ENCODE assay signal across 9 mouse cellular contexts in genomic region chr3:21633600-21634221, GRCm38 (mm10).
DNase-seq lines count a peak whose midpoint lies in the region; ATAC-seq and TF ChIP-seq lines count a peak whose summit lies in the region.
"Had no signal": no experiment of that assay in that cellular context is flagged by ENCODE, and none has a peak within 500 bp of the region (broad histone marks: within the 10 kb centered on the region; RNA-seq: fewer than 3 reads in every experiment).

No protein-coding gene starts in this region.

- H3K27ac ChIP-seq in forebrain, embryonic 13.5 days, result no peak overlapping the region
- H3K27ac ChIP-seq in forebrain, embryonic 10.5 days, result no peak overlapping the region
- H3K27ac ChIP-seq in lung, embryonic 14.5 days (ENCODE audit: low read depth), result peak overlapping the region; percentile 74
- H3K27ac ChIP-seq in stomach, embryonic 15.5 days, result peak overlapping the region; percentile 82
- H3K27ac ChIP-seq: embryonic facial prominence, embryonic 13.5 days had no signal

- ATAC-seq in forebrain, embryonic 13.5 days, result peak; percentile 90
- ATAC-seq in lung, embryonic 14.5 days (ENCODE audit: insufficient read depth), result peak; percentile 96
- ATAC-seq in stomach, embryonic 15.5 days (ENCODE audit: insufficient read depth, low FRiP score, low read depth), result peak; percentile 73

- no peak overlapping the region for H3K9ac ChIP-seq in forebrain, embryonic 13.5 days
- H3K9ac ChIP-seq in lung, embryonic 14.5 days, result no peak overlapping the region
- H3K9ac ChIP-seq in stomach, embryonic 15.5 days, result no peak overlapping the region
- H3K9ac ChIP-seq: embryonic facial prominence, embryonic 13.5 days had no signal

- WGBS in forebrain, embryonic 13.5 days, result 36% methylated on average over 1 of the region's 1 CpGs
- WGBS in forebrain, embryonic 10.5 days, result 56% methylated on average over 1 of the region's 1 CpGs
- 2% methylated on average over 1 of the region's 1 CpGs for WGBS in lung, embryonic 14.5 days
- WGBS in stomach, embryonic 15.5 days, result 14% methylated on average over 1 of the region's 1 CpGs

- no peak for DNase-seq in forebrain, embryonic 10.5 days (ENCODE audit: extremely low spot score, low spot score)
- peak; percentile 27 to 40 for DNase-seq in spleen, postnatal 36 days (ENCODE audit: low spot score in 2 of 2)
- no peak for DNase-seq in spleen, adult 18-20 months
- DNase-seq in lung, embryonic 14.5 days, result peak; percentile 87
- no peak for DNase-seq in testis, postnatal 14 days (ENCODE audit: low spot score)
- no peak for DNase-seq in MN1 (ENCODE audit: low spot score)

- no peak overlapping the region for H3K4me2 ChIP-seq in forebrain, embryonic 13.5 days
- H3K4me2 ChIP-seq in lung, embryonic 14.5 days, result no peak overlapping the region
- no peak overlapping the region for H3K4me2 ChIP-seq in stomach, embryonic 15.5 days
- H3K4me2 ChIP-seq: embryonic facial prominence, embryonic 13.5 days had no signal

- TF ChIP-seq CTCF in lung, embryonic 14.5 days (IDR thresholded peaks at IDR 0.05; ENCODE audit: low read depth), result no peak

- H3K4me1 ChIP-seq in forebrain, embryonic 13.5 days, result peaks cover 8% of the 10 kb centered on the region
- peaks cover 5% of the 10 kb centered on the region for H3K4me1 ChIP-seq in forebrain, embryonic 10.5 days
- no peaks in the 10 kb centered on the region for H3K4me1 ChIP-seq in lung, embryonic 14.5 days (ENCODE audit: insufficient read depth)
- peaks cover 9% of the 10 kb centered on the region for H3K4me1 ChIP-seq in stomach, embryonic 15.5 days

- H3K27me3 ChIP-seq in forebrain, embryonic 13.5 days, result no peaks in the 10 kb centered on the region
- H3K27me3 ChIP-seq in forebrain, embryonic 10.5 days (ENCODE audit: poor library complexity, severe bottlenecking), result no peaks in the 10 kb centered on the region
- no peaks in the 10 kb centered on the region for H3K27me3 ChIP-seq in lung, embryonic 14.5 days (ENCODE audit: insufficient read depth, low read length)
- H3K27me3 ChIP-seq in stomach, embryonic 15.5 days (replicated peaks), result no peaks in the 10 kb centered on the region
- H3K27me3 ChIP-seq: embryonic facial prominence, embryonic 13.5 days had no signal

- no peak overlapping the region for H3K4me3 ChIP-seq in forebrain, embryonic 13.5 days
- no peak overlapping the region for H3K4me3 ChIP-seq in forebrain, embryonic 10.5 days
- no peak overlapping the region for H3K4me3 ChIP-seq in lung, embryonic 14.5 days (ENCODE audit: low read depth, low read length)
- H3K4me3 ChIP-seq in stomach, embryonic 15.5 days (replicated peaks), result no peak overlapping the region
- H3K4me3 ChIP-seq: embryonic facial prominence, embryonic 13.5 days had no signal

- no peaks in the 10 kb centered on the region for H3K9me3 ChIP-seq in forebrain, embryonic 13.5 days (replicated peaks)
- no peaks in the 10 kb centered on the region for H3K9me3 ChIP-seq in forebrain, embryonic 10.5 days
- no peaks in the 10 kb centered on the region for H3K9me3 ChIP-seq in lung, embryonic 14.5 days (ENCODE audit: low read depth, low read length)
- H3K9me3 ChIP-seq in stomach, embryonic 15.5 days, result no peaks in the 10 kb centered on the region
- H3K9me3 ChIP-seq: embryonic facial prominence, embryonic 13.5 days had no signal

- no peaks in the 10 kb centered on the region for H3K36me3 ChIP-seq in forebrain, embryonic 13.5 days (ENCODE audit: poor library complexity, severe bottlenecking)
- no peaks in the 10 kb centered on the region for H3K36me3 ChIP-seq in forebrain, embryonic 10.5 days (replicated peaks)
- no peaks in the 10 kb centered on the region for H3K36me3 ChIP-seq in lung, embryonic 14.5 days (ENCODE audit: insufficient read depth)
- H3K36me3 ChIP-seq in stomach, embryonic 15.5 days, result no peaks in the 10 kb centered on the region
- H3K36me3 ChIP-seq: embryonic facial prominence, embryonic 13.5 days had no signal

Comparison
In these comparisons a context has a peak if more than half of its experiments do, and no peak if none do; other contexts are left out.
1. DNase-seq: peak in spleen, postnatal 36 days (2 of 2) and lung, embryonic 14.5 days (single experiment); none in forebrain, embryonic 10.5 days (single experiment), spleen, adult 18-20 months (0 of 2), testis, postnatal 14 days (single experiment) and MN1 (single experiment).
2. H3K27ac ChIP-seq: peak in lung, embryonic 14.5 days (single experiment) and stomach, embryonic 15.5 days (single experiment); none in forebrain, embryonic 13.5 days (single experiment) and forebrain, embryonic 10.5 days (single experiment).
3. Peak in every context shown above with its lines, with median percentiles within 50 percentile points of each other: ATAC-seq.